Mouse (Mus musculus) cortical plate, adult 2 months (tissue): ENCODE measurements around the gene Pfn1. TPM values are rescaled to one million over a fixed set of nuclear protein-coding genes. Genes with fewer than 3 reads are reported as not detected.

ENCODE experiments used
- H3K27ac ChIP-seq: fragments of 200-500 bp; 2 replicates; pipeline ENCODE4 v1.5.1; 2012; ENCODE audit warnings: low read length, control low read depth, inconsistent platforms; ENCODE audit not compliant: insufficient read depth
- H3K4me1 ChIP-seq: fragments of 200-500 bp; 2 replicates; pipeline ENCODE4 v1.6.1; 2011; ENCODE audit warnings: low read length; ENCODE audit not compliant: control insufficient read depth, insufficient read depth
- H3K4me3 ChIP-seq: fragments of 200-500 bp; 2 replicates; pipeline ENCODE4 v1.5.1; 2011; ENCODE audit warnings: mild to moderate bottlenecking, low read length, control low read depth; ENCODE audit not compliant: insufficient read depth
- CTCF ChIP-seq: fragments of 200-500 bp; IDR thresholded peaks from 2 replicates; pipeline ENCODE4 v1.5.1; 2011; ENCODE audit warnings: mild to moderate bottlenecking, control low read depth, low read length; ENCODE audit not compliant: insufficient read depth; ENCODE audit errors: extremely low read depth
- POLR2A ChIP-seq: fragments of 200-500 bp; IDR thresholded peaks from 2 replicates; pipeline ENCODE4 v1.6.1; 2011; ENCODE audit warnings: mild to moderate bottlenecking, low read length, control low read depth; ENCODE audit not compliant: insufficient read depth; ENCODE audit errors: extremely low read depth
- polyA plus RNA-seq: library from polyadenylated mRNA; depleted of rRNA; stranded (reverse); fragments of >200 nt; gene quantifications from 2 replicates; pipeline ENCODE4 v1.2.3, GENCODE M21; 2012

Gene Pfn1
- polyA plus RNA-seq, 1 experiment = 277 TPM

GRCm38 (mm10) chr11:70667271-70668150 is 13.1 kb upstream of the Pfn1 start:
- peak overlapping the region; percentile 42; the same call in 1 of the 2 replicates for H3K4me3 ChIP-seq
- H3K4me1 ChIP-seq = no peaks in the 10 kb centered on the region
- TF ChIP-seq CTCF (no peak), POLR2A (no peak)
- no peak overlapping the region for H3K27ac ChIP-seq

GRCm38 (mm10) chr11:70666687-70667086 is 12.2 kb upstream of the Pfn1 start:
- Histone ChIP-seq H3K4me3 (no peak overlapping the region), H3K27ac (no peak overlapping the region), H3K4me1 (no peaks in the 10 kb centered on the region)
- TF ChIP-seq CTCF = no peak
- no peak for TF ChIP-seq POLR2A

GRCm38 (mm10) chr11:70664741-70665140 is 10.3 kb upstream of the Pfn1 start:
- H3K4me3 ChIP-seq = no peak overlapping the region
- no peak overlapping the region for H3K27ac ChIP-seq
- no peaks in the 10 kb centered on the region for H3K4me1 ChIP-seq
- no peak for TF ChIP-seq POLR2A
- no peak for TF ChIP-seq CTCF

DNA sequence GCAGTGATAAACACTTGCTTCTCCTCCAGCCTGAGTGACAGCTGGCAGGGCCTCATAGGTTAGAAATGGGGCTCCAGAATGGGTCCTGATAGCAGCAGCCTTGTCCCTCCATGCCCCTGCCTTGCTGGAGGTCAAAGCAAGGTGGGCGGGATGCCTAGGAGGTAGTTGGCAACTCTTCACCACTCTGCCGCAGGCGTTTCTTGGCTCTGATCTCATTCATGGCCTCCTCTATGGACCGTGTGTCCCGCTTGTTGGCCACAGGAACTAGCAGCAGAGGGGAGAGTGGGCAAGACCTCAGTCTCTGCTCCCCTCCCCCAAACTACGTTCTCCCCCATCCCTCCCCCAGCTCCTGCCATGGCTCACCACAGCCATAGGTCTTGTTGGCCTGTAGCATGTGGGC is 9.5 kb upstream of the Pfn1 start:
- Histone ChIP-seq H3K4me1 (no peaks in the 10 kb centered on the region), H3K4me3 (no peak overlapping the region), H3K27ac (no peak overlapping the region)
- no peak for TF ChIP-seq CTCF
- TF ChIP-seq POLR2A = no peak

- H3K27ac ChIP-seq = no peak overlapping the region
- no peak overlapping the region for H3K4me3 ChIP-seq
- TF ChIP-seq CTCF = no peak
- no peak for TF ChIP-seq POLR2A
- no peaks in the 10 kb centered on the region for H3K4me1 ChIP-seq
Observed at GRCm38 (mm10) chr11:70663101-70663500, 8.7 kb upstream of the Pfn1 start.

DNA sequence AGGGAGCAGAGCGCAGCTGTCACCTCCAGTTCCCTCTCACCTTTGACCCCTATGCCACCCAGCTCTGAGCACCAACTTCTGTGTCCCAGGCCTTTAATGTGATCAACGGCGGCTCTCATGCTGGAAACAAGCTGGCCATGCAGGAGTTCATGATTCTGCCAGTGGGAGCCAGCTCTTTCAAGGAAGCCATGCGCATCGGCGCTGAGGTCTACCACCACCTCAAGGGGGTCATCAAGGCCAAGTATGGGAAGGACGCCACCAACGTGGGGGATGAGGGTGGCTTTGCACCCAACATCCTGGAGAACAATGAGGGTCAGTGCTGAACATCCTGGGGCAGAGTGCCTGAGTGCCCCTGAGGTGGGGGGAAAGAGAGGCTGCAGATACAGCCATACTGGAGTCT is 6.1 kb upstream of the Pfn1 start:
- H3K4me3 ChIP-seq = no peak overlapping the region
- H3K4me1 ChIP-seq = no peaks in the 10 kb centered on the region
- H3K27ac ChIP-seq = no peak overlapping the region
- TF ChIP-seq CTCF (no peak), POLR2A (no peak)

DNA sequence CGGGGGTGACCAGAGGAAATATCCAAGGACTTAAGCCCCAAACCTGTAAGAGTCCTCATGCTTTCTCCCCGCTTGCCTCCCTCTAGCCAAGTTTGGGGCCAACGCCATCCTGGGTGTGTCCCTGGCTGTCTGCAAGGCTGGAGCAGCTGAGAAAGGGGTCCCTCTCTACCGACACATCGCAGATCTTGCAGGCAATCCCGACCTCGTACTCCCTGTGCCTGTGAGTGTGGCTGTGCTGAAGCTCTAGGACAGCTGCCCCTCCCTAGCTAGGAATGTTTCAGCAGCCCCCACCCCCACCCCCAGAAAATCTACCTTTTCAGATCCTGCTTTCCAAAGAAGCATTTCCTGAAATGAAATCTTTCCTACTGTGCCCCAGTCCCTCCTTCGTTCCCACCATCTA is 4.5 kb upstream of the Pfn1 start:
- H3K27ac ChIP-seq = no peak overlapping the region
- H3K4me3 ChIP-seq = no peak overlapping the region
- TF ChIP-seq CTCF = no peak
- TF ChIP-seq POLR2A = no peak
- H3K4me1 ChIP-seq = no peaks in the 10 kb centered on the region

DNA sequence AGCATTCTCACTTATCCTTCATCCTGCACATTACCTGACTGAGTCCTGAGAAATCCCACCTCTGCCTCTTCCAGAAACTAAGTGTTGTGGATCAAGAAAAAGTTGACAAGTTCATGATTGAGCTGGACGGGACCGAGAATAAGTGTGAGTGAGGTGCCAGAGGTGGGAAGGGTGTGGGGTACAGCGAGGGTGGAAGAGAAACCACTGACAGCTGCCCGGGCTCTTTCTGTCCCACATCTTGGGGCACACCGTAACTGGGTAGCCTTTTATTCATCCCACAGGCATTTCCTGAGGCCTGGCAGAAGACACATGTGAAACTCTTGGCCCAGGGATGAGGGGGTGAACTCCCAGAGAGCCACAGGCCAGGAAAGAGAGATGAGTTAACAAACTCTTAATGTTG is 4.1 kb upstream of the Pfn1 start:
- no peak overlapping the region for H3K27ac ChIP-seq
- H3K4me1 ChIP-seq = no peaks in the 10 kb centered on the region
- TF ChIP-seq POLR2A (no peak), CTCF (no peak)
- no peak overlapping the region for H3K4me3 ChIP-seq

DNA sequence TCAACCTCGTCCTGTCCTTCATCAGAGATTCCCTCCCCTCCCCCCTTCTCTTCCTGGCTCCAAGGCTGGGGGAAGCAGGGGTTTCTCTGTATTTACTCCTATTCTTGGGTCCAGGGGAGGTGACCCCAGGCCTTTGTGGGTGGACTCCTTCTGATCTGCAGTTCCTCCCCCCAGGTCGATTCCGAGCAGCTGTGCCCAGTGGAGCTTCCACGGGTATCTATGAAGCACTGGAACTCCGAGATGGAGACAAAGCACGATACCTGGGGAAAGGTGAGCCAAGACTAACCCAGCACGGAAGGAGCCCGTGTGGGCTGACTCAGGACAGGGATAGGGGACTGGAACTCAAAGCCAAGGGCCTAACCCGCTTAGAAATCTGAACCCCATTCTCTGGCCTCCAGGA is 3.5 kb upstream of the Pfn1 start:
- Histone ChIP-seq H3K4me1 (no peaks in the 10 kb centered on the region), H3K27ac (no peak overlapping the region)
- TF ChIP-seq CTCF (no peak), POLR2A (no peak)

GRCm38 (mm10) chr11:70657573-70657972 is 3.1 kb upstream of the Pfn1 start:
- Histone ChIP-seq H3K4me3 (no peak overlapping the region), H3K4me1 (0 out of 2 replicates have a peak, but pooled peaks cover under 1% of the 10 kb centered on the region), H3K27ac (no peak overlapping the region)
- TF ChIP-seq POLR2A (no peak), CTCF (no peak)

More for the DNA sequence above, 3.5 kb upstream of the Pfn1 start:
- no peak overlapping the region for H3K4me3 ChIP-seq

DNA sequence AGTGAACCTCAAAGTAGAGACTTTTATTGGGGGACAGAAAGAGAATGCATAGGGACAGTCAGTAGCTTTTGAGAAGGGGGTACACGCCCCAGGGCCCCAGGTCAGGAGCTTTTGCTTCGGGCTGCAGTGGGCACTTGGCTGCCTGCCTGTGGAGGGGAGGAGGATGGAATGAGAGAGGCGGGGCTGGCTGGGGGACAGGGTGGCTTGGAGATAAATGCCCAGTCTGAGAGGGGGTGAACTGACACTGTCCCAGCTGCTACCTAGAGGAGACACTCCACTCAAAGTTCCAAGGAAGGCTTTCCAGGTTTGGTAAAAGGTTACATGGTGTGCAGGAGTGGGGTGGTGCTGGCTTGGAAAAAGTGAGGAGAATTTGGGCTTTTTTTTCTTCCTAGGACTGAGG is 2.5 kb upstream of the Pfn1 start, which contains the start of gene Eno3:
Gene Eno3 (plus strand): TSS at position 239 of the 400 bp plus-strand sequence.
- TF ChIP-seq CTCF (no peak), POLR2A (no peak)
- Histone ChIP-seq H3K27ac (no peak within 1 kb of the TSS), H3K4me3 (peak within 1 kb of the TSS; percentile 100; the same call in 1 of the 2 replicates), H3K4me1 (0 out of 2 replicates have a peak, but pooled peaks cover 1% of the 10 kb centered on the region)
